Mouse (Mus musculus) layer of hippocampus, postnatal 36 days (tissue): ENCODE measurements around the gene Slc2a6. TPM values are rescaled to one million over a fixed set of nuclear protein-coding genes. Genes with fewer than 3 reads are reported as not detected.

ENCODE experiments used
- total RNA-seq, 2 experiments: library from RNA; stranded (reverse); gene quantifications; 2 replicates each; pipeline ENCODE4 v1.2.3; 2021

Slc2a6 gene
- total RNA-seq, 2 experiments from 2014 or later, result 40.1 to 44.9 TPM

Other genes with a start within 250 kb of the Slc2a6 start
- gene Abo, start 163.0 kb downstream of the Slc2a6 start, total RNA-seq, result not detected
- 10 to 100 TPM; 24.5 to 25.6 TPM for gene Surf6, start 125.1 kb downstream of the Slc2a6 start, total RNA-seq
- gene Med22, start 117.3 kb downstream of the Slc2a6 start, total RNA-seq, result 10 to 100 TPM; 47.8 to 52.6 TPM
- 100 to 1,000 TPM; 242 to 247 TPM for gene Rpl7a, start 117.2 kb downstream of the Slc2a6 start, total RNA-seq
- gene Surf2, start 111.6 kb downstream of the Slc2a6 start, total RNA-seq, result 10 to 100 TPM; 34.4 to 34.5 TPM
- gene Surf1, start 111.5 kb downstream of the Slc2a6 start, total RNA-seq, result 10 to 100 TPM; 93.3 to 97.0 TPM
- gene Surf4, start 94.1 kb downstream of the Slc2a6 start, total RNA-seq, result 10 to 100 TPM; 59.0 to 59.6 TPM
- under 1 TPM in 1 of 2 experiments, not detected in 1; 0.46 TPM for gene Stkld1, start 94.0 kb downstream of the Slc2a6 start, total RNA-seq
- gene Rexo4, start 63.6 kb downstream of the Slc2a6 start, total RNA-seq, result 10 to 100 TPM; 64.8 to 74.5 TPM
- gene Adamts13, start 54.6 kb downstream of the Slc2a6 start, total RNA-seq, result 1 to 10 TPM in 1 of 2 experiments, under 1 TPM in 1; 0.71 to 1.7 TPM
- 10 to 100 TPM; 42.8 to 46.6 TPM for gene Cacfd1, start 18.1 kb downstream of the Slc2a6 start, total RNA-seq
- under 1 TPM; 0.46 to 0.77 TPM for gene Mymk, start 44.2 kb upstream of the Slc2a6 start, total RNA-seq
- 10 to 100 TPM; 10.5 to 12.3 TPM for gene Adamtsl2, start 51.4 kb upstream of the Slc2a6 start, total RNA-seq
- 100 to 1,000 TPM; 107 to 130 TPM for gene Fam163b, start 114.5 kb upstream of the Slc2a6 start, total RNA-seq
- under 1 TPM; 0.25 to 0.48 TPM for gene Dbh, start 137.2 kb upstream of the Slc2a6 start, total RNA-seq
- 1 to 10 TPM; 7.2 to 8.7 TPM for gene Sardh, start 220.3 kb upstream of the Slc2a6 start, total RNA-seq